Mouse (Mus musculus) cerebellum, adult 2 months (tissue): ENCODE measurements around the gene Washc1. TPM values are rescaled to one million over a fixed set of nuclear protein-coding genes. Genes with fewer than 3 reads are reported as not detected.
"Not testable (repeated sequence)": the region's sequence is repeated elsewhere in the genome, so short reads cannot be mapped to it uniquely, and the experiment has no call there.

Experiments
- DNase-seq, 2 experiments: peaks; one replicate each; pipeline ENCODE4 v3.0.0; 2021
- H3K27ac ChIP-seq: fragments of 200-500 bp; 2 replicates; pipeline ENCODE4 v1.5.1; 2012; ENCODE audit warnings: low read length, control low read depth, inconsistent platforms; ENCODE audit not compliant: insufficient read depth
- H3K27me3 ChIP-seq: fragments of 200-500 bp; 2 replicates; pipeline ENCODE4 v1.6.1; 2012; ENCODE audit warnings: inconsistent platforms, mild to moderate bottlenecking, low read length, moderate library complexity; ENCODE audit not compliant: control insufficient read depth, insufficient read depth
- H3K4me1 ChIP-seq: fragments of 200-500 bp; 2 replicates; pipeline ENCODE4 v1.6.1; 2011; ENCODE audit warnings: low read length; ENCODE audit not compliant: control insufficient read depth, insufficient read depth
- H3K4me3 ChIP-seq: fragments of 200-500 bp; replicated peaks from 2 replicates; pipeline ENCODE3; 2011; ENCODE audit warnings: mild to moderate bottlenecking, low read depth, low read length, control low read depth; ENCODE audit not compliant: insufficient read depth
- CTCF ChIP-seq: fragments of 200-500 bp; IDR thresholded peaks from 2 replicates; pipeline ENCODE4 v1.5.1; 2011; ENCODE audit warnings: low read depth, mild to moderate bottlenecking, control low read depth, low read length, moderate library complexity, borderline replicate concordance; ENCODE audit not compliant: insufficient read depth
- POLR2A ChIP-seq: fragments of 200-500 bp; IDR thresholded peaks from 2 replicates; pipeline ENCODE4 v1.6.1; 2011; ENCODE audit warnings: low read length, control low read depth, borderline replicate concordance; ENCODE audit not compliant: insufficient read depth
- WGBS: fragments of 180-500 bp; shearing (Covaris S2); methylation state at CpG from one replicate; pipeline ENCODE4 v1.1.7; 2018; 5-methylcytosine and 5-hydroxymethylcytosine counted together
- polyA plus RNA-seq: library from polyadenylated mRNA; depleted of rRNA; stranded (reverse); fragments of >200 nt; gene quantifications from 2 replicates; pipeline ENCODE4 v1.2.3, GENCODE M21; 2012

Gene Washc1
- polyA plus RNA-seq, 1 experiment, result 52.5 TPM

- no peak within 1 kb of the TSS for H3K27ac ChIP-seq
- H3K4me1 ChIP-seq, result peaks cover 22% of the 10 kb centered on the region
- TF ChIP-seq POLR2A (peak; percentile 86), CTCF (no peak)
- DNase-seq, result peak; percentile 91 to 95
- peak within 1 kb of the TSS; percentile 89 for H3K4me3 ChIP-seq
- H3K27me3 ChIP-seq, result no peaks in the 10 kb centered on the region
- WGBS, result 1% methylated on average over 45 of the region's 45 CpGs
These were observed 11.9 kb downstream of the Washc1 start, which contains the start of gene Ddx11 for GRCm38 (mm10) chr17:66123066-66123815. Gene Ddx11, plus strand, starts transcription at chr17:66123520.

- no peaks in the 10 kb centered on the region for H3K27me3 ChIP-seq
- TF ChIP-seq POLR2A, result no peak
- TF ChIP-seq CTCF, result no peak
- WGBS, result 5% methylated on average over 20 of the region's 20 CpGs
- DNase-seq, result no peak
- H3K27ac ChIP-seq, result no peak overlapping the region
- H3K4me3 ChIP-seq, result peak overlapping the region; percentile 89
- H3K4me1 ChIP-seq, result peaks cover 15% of the 10 kb centered on the region
These were observed 12.7 kb downstream of the Washc1 start for GRCm38 (mm10) chr17:66123816-66124610.

GRCm38 (mm10) chr17:66125211-66125610 is 13.9 kb downstream of the Washc1 start:
- H3K4me3 ChIP-seq, result no peak overlapping the region

GRCm38 (mm10) chr17:66130371-66130770 is 19.0 kb downstream of the Washc1 start:
- TF ChIP-seq POLR2A (no peak), CTCF (no peak)
- no peak overlapping the region for H3K4me3 ChIP-seq
- 26% methylated on average over 9 of the region's 9 CpGs for WGBS

More at GRCm38 (mm10) chr17:66125211-66125610, 13.9 kb downstream of the Washc1 start:
- H3K27ac ChIP-seq, result no peak overlapping the region
- DNase-seq, result no peak
- no peaks in the 10 kb centered on the region for H3K27me3 ChIP-seq
- TF ChIP-seq POLR2A (no peak), CTCF (no peak)
- peaks cover 9% of the 10 kb centered on the region for H3K4me1 ChIP-seq
- 86% methylated on average over 5 of the region's 5 CpGs for WGBS

GRCm38 (mm10) chr17:66131212-66131611 is 19.9 kb downstream of the Washc1 start:
- DNase-seq, result no peak
- H3K4me3 ChIP-seq, result no peak overlapping the region
- 99% methylated on average over 4 of the region's 4 CpGs for WGBS
- TF ChIP-seq POLR2A (no peak), CTCF (no peak)
- H3K27ac ChIP-seq, result no peak overlapping the region
- no peaks in the 10 kb centered on the region for H3K27me3 ChIP-seq
- no peaks in the 10 kb centered on the region for H3K4me1 ChIP-seq

More at GRCm38 (mm10) chr17:66130371-66130770, 19.0 kb downstream of the Washc1 start:
- Histone ChIP-seq H3K27me3 (no peaks in the 10 kb centered on the region), H3K4me1 (no peaks in the 10 kb centered on the region), H3K27ac (no peak overlapping the region)
- no peak for DNase-seq

- not testable (repeated sequence) for H3K27me3 ChIP-seq, DNase-seq, H3K4me1 ChIP-seq, H3K4me3 ChIP-seq, H3K27ac ChIP-seq
- WGBS, result 64% methylated on average over 6 of the region's 8 CpGs
These were observed 41.6 kb downstream of the Washc1 start for GRCm38 (mm10) chr17:66152706-66153662.

GRCm38 (mm10) chr17:66153735-66154423 is 42.5 kb downstream of the Washc1 start:
- not testable (repeated sequence) for H3K4me1 ChIP-seq, H3K27ac ChIP-seq, H3K27me3 ChIP-seq, DNase-seq, H3K4me3 ChIP-seq
- WGBS, result 90% methylated on average over 4 of the region's 4 CpGs
